Mouse (Mus musculus) ES-Bruce4 (cell line): ENCODE data around the gene Ccr8. TPM values are rescaled to one million over a fixed set of nuclear protein-coding genes. Genes with fewer than 3 reads are reported as not detected.
A peak's percentile ranks its signal among the peaks of the same experiment; 100 is the strongest.

ENCODE experiments used
- H3K27ac ChIP-seq: 2 replicates; pipeline ENCODE4 v1.5.1; 2012; ENCODE audit warnings: low read length, inconsistent platforms; ENCODE audit not compliant: insufficient read depth
- H3K27me3 ChIP-seq: 2 replicates; pipeline ENCODE4 v1.6.1; 2012; ENCODE audit warnings: mild to moderate bottlenecking, low read length, inconsistent platforms; ENCODE audit not compliant: control insufficient read depth, poor library complexity, insufficient read depth, severe bottlenecking
- H3K36me3 ChIP-seq: 2 replicates; pipeline ENCODE4 v1.6.1; 2012; ENCODE audit warnings: inconsistent platforms, mild to moderate bottlenecking, low read length, moderate library complexity; ENCODE audit not compliant: control insufficient read depth, poor library complexity, insufficient read depth, severe bottlenecking
- H3K4me1 ChIP-seq: one replicate; pipeline ENCODE4 v1.8.1; 2011; ENCODE audit warnings: low read length; ENCODE audit not compliant: control insufficient read depth, insufficient read depth
- H3K4me3 ChIP-seq: 2 replicates; pipeline ENCODE4 v1.5.1; 2011; ENCODE audit warnings: low read depth, mild to moderate bottlenecking, low read length
- H3K9ac ChIP-seq: 2 replicates; pipeline ENCODE4 v1.6.1; 2012; ENCODE audit warnings: low read depth, mild to moderate bottlenecking, inconsistent platforms; ENCODE audit not compliant: poor library complexity, severe bottlenecking
- H3K9me3 ChIP-seq: replicated peaks from 2 replicates; pipeline ENCODE4 v1.6.1; 2012; ENCODE audit warnings: mild to moderate bottlenecking, low read length, inconsistent platforms; ENCODE audit not compliant: control insufficient read depth, poor library complexity, insufficient read depth, severe bottlenecking
- CTCF ChIP-seq: IDR thresholded peaks from one replicate; pipeline ENCODE4 v1.8.1; 2011; ENCODE audit warnings: low read depth, low read length
- EP300 ChIP-seq: IDR thresholded peaks from 2 replicates; pipeline ENCODE4 v1.6.1; 2011; ENCODE audit warnings: low read depth, low read length; ENCODE audit not compliant: insufficient read depth
- POLR2A ChIP-seq: IDR thresholded peaks from one replicate; pipeline ENCODE4 v1.8.1; 2011; ENCODE audit warnings: low read length; ENCODE audit not compliant: insufficient read depth
- polyA plus RNA-seq: library from polyadenylated mRNA; stranded (reverse); fragments of >200 nt; gene quantifications from 2 replicates; pipeline ENCODE4 v1.2.4, GENCODE M21; 2011; ENCODE audit warnings: low read depth; ENCODE audit not compliant: missing spikeins, insufficient read depth, insufficient read length

Ccr8 gene
- polyA plus RNA-seq, 1 experiment: not detected

- no peak overlapping the region for H3K4me3 ChIP-seq
- H3K9ac ChIP-seq: no peak overlapping the region
- no peaks in the 10 kb centered on the region for H3K27me3 ChIP-seq
- no peaks in the 10 kb centered on the region for H3K9me3 ChIP-seq
- no peak overlapping the region for H3K27ac ChIP-seq
- peaks cover 33% of the 10 kb centered on the region for H3K36me3 ChIP-seq
- no peaks in the 10 kb centered on the region for H3K4me1 ChIP-seq
- TF ChIP-seq POLR2A (no peak), CTCF (no peak), EP300 (no peak)
These were observed 42.7 kb downstream of the Ccr8 start for GRCm38 (mm10) chr9:120134529-120135160.

DNA sequence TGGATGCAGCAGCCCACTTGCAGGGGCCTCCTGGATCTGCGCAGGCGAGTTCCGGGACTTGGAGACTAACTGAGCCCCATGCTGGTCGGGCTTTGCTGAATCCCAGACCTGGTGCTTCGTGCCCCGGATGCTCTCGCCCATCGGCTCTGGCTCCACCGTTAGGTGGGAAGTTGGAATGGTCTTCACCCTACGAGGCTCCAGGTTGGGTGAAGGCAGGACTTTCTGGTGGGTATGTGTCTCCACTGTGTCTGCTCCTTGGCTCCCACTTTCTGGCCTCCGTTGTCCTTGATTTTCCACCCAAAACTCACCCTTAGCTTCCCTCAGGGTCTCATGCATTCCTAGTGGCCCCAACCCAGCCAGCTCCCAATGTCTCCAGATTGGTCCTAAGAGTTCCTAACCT, 43.5 kb downstream of the Ccr8 start:
- H3K9ac ChIP-seq: no peak overlapping the region
- no peaks in the 10 kb centered on the region for H3K27me3 ChIP-seq
- no peaks in the 10 kb centered on the region for H3K4me1 ChIP-seq
- no peak overlapping the region for H3K27ac ChIP-seq
- no peaks in the 10 kb centered on the region for H3K9me3 ChIP-seq
- TF ChIP-seq CTCF (no peak), POLR2A (no peak), EP300 (no peak)
- H3K36me3 ChIP-seq: peaks cover 26% of the 10 kb centered on the region
- H3K4me3 ChIP-seq: no peak overlapping the region

DNA sequence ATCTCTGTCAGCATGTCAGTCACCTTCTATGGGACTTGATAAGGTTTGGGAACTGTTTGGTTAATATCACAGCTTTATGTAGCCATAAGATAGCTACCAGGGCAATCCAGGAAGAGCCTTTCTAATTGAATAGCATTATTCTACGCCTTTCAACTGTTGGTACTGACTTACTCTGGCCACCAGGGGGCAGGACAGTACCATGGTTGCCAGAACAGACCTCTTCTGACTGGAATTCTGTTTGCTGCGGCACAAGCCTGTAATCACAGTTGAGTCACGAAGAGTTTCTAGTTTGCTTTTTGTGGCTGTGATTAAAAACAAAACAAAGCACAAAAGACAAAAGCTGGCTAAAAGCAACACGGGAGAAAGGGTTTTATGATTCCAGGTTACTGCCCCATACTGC, 48.7 kb downstream of the Ccr8 start:
- Histone ChIP-seq H3K4me3 (no peak overlapping the region), H3K9ac (no peak overlapping the region)

DNA sequence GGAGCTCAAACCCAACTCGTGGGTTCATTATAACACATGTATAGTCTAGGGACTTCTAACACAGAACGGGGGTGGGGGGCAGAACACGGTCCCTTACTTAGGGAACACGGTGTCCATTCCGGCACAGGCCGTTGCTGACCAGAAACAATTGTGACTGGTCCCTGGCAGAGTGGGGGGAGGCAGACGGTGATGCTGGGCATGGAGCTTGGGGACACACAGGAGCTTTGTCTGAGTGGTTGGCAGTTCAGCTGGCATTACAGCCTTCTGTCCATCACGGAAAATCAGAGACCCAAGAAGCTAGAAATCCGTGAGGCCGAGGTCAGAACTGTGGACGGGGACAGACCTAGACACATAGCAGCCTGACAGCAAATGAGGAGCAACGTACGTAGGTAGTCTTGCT, 52.6 kb downstream of the Ccr8 start:
- Histone ChIP-seq H3K27me3 (no peaks in the 10 kb centered on the region), H3K4me3 (no peak overlapping the region)
- TF ChIP-seq EP300: no peak
- TF ChIP-seq CTCF: no peak
- TF ChIP-seq POLR2A: no peak

More for the DNA sequence above, 48.7 kb downstream of the Ccr8 start:
- Histone ChIP-seq H3K9me3 (no peaks in the 10 kb centered on the region), H3K27ac (no peak overlapping the region), H3K27me3 (no peaks in the 10 kb centered on the region), H3K4me1 (no peaks in the 10 kb centered on the region), H3K36me3 (no peaks in the 10 kb centered on the region)
- TF ChIP-seq POLR2A: no peak
- peak; percentile 63 for TF ChIP-seq CTCF
- TF ChIP-seq EP300: no peak

More for the DNA sequence above, 52.6 kb downstream of the Ccr8 start:
- no peaks in the 10 kb centered on the region for H3K36me3 ChIP-seq
- no peak overlapping the region for H3K27ac ChIP-seq
- no peaks in the 10 kb centered on the region for H3K9me3 ChIP-seq
- no peak overlapping the region for H3K9ac ChIP-seq
- peaks cover 3% of the 10 kb centered on the region for H3K4me1 ChIP-seq

Other genes starting within 250 kb of the Ccr8 start
- gene Wdr48, start 197.2 kb upstream of the Ccr8 start, polyA plus RNA-seq: 103 and 107 TPM in 2 replicates
- gene Gorasp1, start 154.5 kb upstream of the Ccr8 start, polyA plus RNA-seq: 7.2 and 9.2 TPM in 2 replicates
- 0.93 and 1.2 TPM in 2 replicates for gene Ttc21a, start 154.5 kb upstream of the Ccr8 start, polyA plus RNA-seq
- gene Csrnp1, start 107.5 kb upstream of the Ccr8 start, polyA plus RNA-seq: 28.4 and 39.7 TPM in 2 replicates
- gene Xirp1, start 68.5 kb upstream of the Ccr8 start, polyA plus RNA-seq: not detected in 2 replicates
- not detected in 2 replicates for gene Cx3cr1, start 22.2 kb upstream of the Ccr8 start, polyA plus RNA-seq
- 15.3 and 15.7 TPM in 2 replicates for gene Slc25a38, start 18.3 kb downstream of the Ccr8 start, polyA plus RNA-seq
- 2,205 and 2,405 TPM in 2 replicates for gene Rpsa, start 35.6 kb downstream of the Ccr8 start, polyA plus RNA-seq
- 7.3 and 10.3 TPM in 2 replicates for gene Mobp, start 57.6 kb downstream of the Ccr8 start, polyA plus RNA-seq
- gene Myrip, start 209.4 kb downstream of the Ccr8 start, polyA plus RNA-seq: 0.24 TPM in 1 of 2 replicates, not detected in the other